Comparison of ENCODE assay signal across 32 mouse cellular contexts in genomic region chr7:79856305-79856704, GRCm38 (mm10). TPM values are rescaled to one million over a fixed set of nuclear protein-coding genes. Genes with fewer than 3 reads are reported as not detected.
"Had no signal": no experiment of that assay in that cellular context is flagged by ENCODE, and none has a peak within 500 bp of the region (broad histone marks: within the 10 kb centered on the region; RNA-seq: fewer than 3 reads in every experiment).

No protein-coding gene starts in this region.

- H3K4me2 ChIP-seq: heart, embryonic 11.5 days; heart, embryonic 12.5 days; heart, embryonic 13.5 days; heart, embryonic 15.5 days; hindbrain, embryonic 12.5 days; hindbrain, embryonic 13.5 days; hindbrain, embryonic 14.5 days; hindbrain, embryonic 15.5 days; intestine, embryonic 15.5 days; kidney, embryonic 15.5 days had no signal

- DNase-seq: heart, postnatal 10 days; heart, postnatal 14 days; heart, postnatal 36 days; heart, postnatal 4 days; kidney, adult 11 months; kidney, adult 18-20 months; kidney, adult 2 months; kidney, adult 8-10 months; kidney, adult 9 months; kidney, postnatal 10 days; kidney, postnatal 14 days; kidney, postnatal 25 days; kidney, postnatal 36 days; kidney, postnatal 4 days; layer of hippocampus, adult 9-11 months; layer of hippocampus, postnatal 36 days had no signal

- H3K9me3 ChIP-seq: heart, embryonic 10.5 days; heart, embryonic 12.5 days; heart, embryonic 13.5 days; heart, embryonic 15.5 days; hindbrain, embryonic 10.5 days; hindbrain, embryonic 12.5 days; hindbrain, embryonic 13.5 days; hindbrain, embryonic 15.5 days; intestine, embryonic 15.5 days; kidney, embryonic 15.5 days had no signal

- H3K9ac ChIP-seq: heart, embryonic 12.5 days; heart, embryonic 13.5 days; heart, embryonic 15.5 days; hindbrain, embryonic 12.5 days; hindbrain, embryonic 13.5 days; hindbrain, embryonic 14.5 days; hindbrain, embryonic 15.5 days; intestine, embryonic 15.5 days; kidney, embryonic 15.5 days had no signal

- H3K36me3 ChIP-seq: heart, embryonic 10.5 days; heart, embryonic 12.5 days; heart, embryonic 13.5 days; heart, embryonic 15.5 days; hindbrain, embryonic 10.5 days; hindbrain, embryonic 12.5 days; hindbrain, embryonic 13.5 days; hindbrain, embryonic 15.5 days; intestine, embryonic 15.5 days; kidney, embryonic 15.5 days had no signal

- H3K4me1 ChIP-seq: hindbrain, embryonic 15.5 days had no signal

- H3K27me3 ChIP-seq: heart, embryonic 12.5 days; heart, embryonic 13.5 days; heart, embryonic 15.5 days; hindbrain, embryonic 12.5 days; hindbrain, embryonic 13.5 days; hindbrain, embryonic 15.5 days; intestine, embryonic 15.5 days; kidney, embryonic 15.5 days had no signal

- H3K27ac ChIP-seq: heart, embryonic 10.5 days; heart, embryonic 13.5 days; heart, embryonic 15.5 days; hindbrain, embryonic 10.5 days; hindbrain, embryonic 12.5 days; hindbrain, embryonic 13.5 days; hindbrain, embryonic 14.5 days; hindbrain, embryonic 15.5 days; hindbrain, postnatal 0 days; intestine, embryonic 15.5 days; kidney, embryonic 15.5 days; kidney, postnatal 0 days; layer of hippocampus, adult 2 months had no signal

- H3K4me3 ChIP-seq: heart, embryonic 10.5 days; heart, embryonic 12.5 days; heart, embryonic 13.5 days; heart, embryonic 15.5 days; hindbrain, embryonic 10.5 days; hindbrain, embryonic 12.5 days; hindbrain, embryonic 13.5 days; hindbrain, embryonic 15.5 days; intestine, embryonic 15.5 days; kidney, embryonic 15.5 days; layer of hippocampus, adult 2 months had no signal

RNA-seq across cellular contexts. Expression of gene Mesp2, which starts 45.8 kb away (rescaled TPM):
- total RNA-seq: hematopoietic stem cell, adult 5-6 weeks had no signal
